Mouse (Mus musculus): ENCODE data around the gene Smim4. TPM values are rescaled to one million over a fixed set of nuclear protein-coding genes. Genes with fewer than 3 reads are reported as not detected.

Gene Smim4
- polyA plus RNA-seq, 1 experiment from 2014 or later: 127 TPM

- Histone ChIP-seq H3K4me3 (ENCODE audit: low read depth, low read length) (no peak overlapping the region), H3K27me3 (replicated peaks; ENCODE audit: control insufficient read depth, insufficient read depth, low read length) (no peaks in the 10 kb centered on the region), H3K4me2 (replicated peaks; ENCODE audit: low read depth) (no peak overlapping the region), H3K4me1 (replicated peaks; ENCODE audit: control insufficient read depth, insufficient read depth, low read length) (no peaks in the 10 kb centered on the region), H3K9me3 (ENCODE audit: control insufficient read depth) (no peaks in the 10 kb centered on the region), H3K9ac (ENCODE audit: low read depth, low read length) (no peak overlapping the region), H3K36me3 (ENCODE audit: control insufficient read depth, insufficient read depth) (no peaks in the 10 kb centered on the region; the same call in 1 of the 2 replicates), H3K27ac (ENCODE audit: low read depth, low read length) (no peak overlapping the region)
- 91% methylated on average over 11 of the region's 11 CpGs for WGBS
- ATAC-seq: no peak
- TF ChIP-seq CTCF (IDR thresholded peaks at IDR 0.05; ENCODE audit: low read depth): no peak
These were observed 16.9 kb upstream of the Smim4 start for GRCm38 (mm10) chr14:31145694-31146093.

DNA sequence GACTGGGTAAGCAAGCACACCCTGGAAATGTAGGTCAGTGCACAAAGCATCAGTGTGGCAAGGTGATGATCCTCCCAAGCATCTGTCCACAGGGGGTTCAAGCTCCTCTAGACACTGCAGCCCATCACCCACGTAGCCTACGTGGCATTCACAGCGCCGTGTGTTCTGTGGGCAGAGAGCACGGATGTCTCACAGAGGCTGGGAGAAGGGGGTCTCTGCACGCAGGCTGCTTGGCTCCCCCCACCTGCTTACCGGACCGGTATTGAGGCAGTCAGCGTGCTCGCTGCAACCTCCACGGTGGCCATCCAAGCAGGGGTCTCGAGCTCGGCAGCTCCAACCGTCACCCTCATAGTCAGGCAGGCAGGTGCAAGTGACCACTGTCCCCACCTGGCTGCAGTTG lies 12.3 kb upstream of the Smim4 start:
- 95% methylated on average over 14 of the region's 14 CpGs for WGBS
- ATAC-seq: no peak
- peaks cover 29% of the 10 kb centered on the region; the same call in 1 of the 2 replicates for H3K36me3 ChIP-seq (ENCODE audit: control insufficient read depth, insufficient read depth)
- no peak overlapping the region for H3K4me2 ChIP-seq (replicated peaks; ENCODE audit: low read depth)
- no peaks in the 10 kb centered on the region for H3K4me1 ChIP-seq (replicated peaks; ENCODE audit: control insufficient read depth, insufficient read depth, low read length)
- TF ChIP-seq CTCF (IDR thresholded peaks at IDR 0.05; ENCODE audit: low read depth): no peak
- H3K27me3 ChIP-seq (replicated peaks; ENCODE audit: control insufficient read depth, insufficient read depth, low read length): no peaks in the 10 kb centered on the region
- no peak overlapping the region for H3K9ac ChIP-seq (ENCODE audit: low read depth, low read length)
- H3K9me3 ChIP-seq (ENCODE audit: control insufficient read depth): no peaks in the 10 kb centered on the region
- H3K4me3 ChIP-seq (ENCODE audit: low read depth, low read length): no peak overlapping the region
- no peak overlapping the region for H3K27ac ChIP-seq (ENCODE audit: low read depth, low read length)

DNA sequence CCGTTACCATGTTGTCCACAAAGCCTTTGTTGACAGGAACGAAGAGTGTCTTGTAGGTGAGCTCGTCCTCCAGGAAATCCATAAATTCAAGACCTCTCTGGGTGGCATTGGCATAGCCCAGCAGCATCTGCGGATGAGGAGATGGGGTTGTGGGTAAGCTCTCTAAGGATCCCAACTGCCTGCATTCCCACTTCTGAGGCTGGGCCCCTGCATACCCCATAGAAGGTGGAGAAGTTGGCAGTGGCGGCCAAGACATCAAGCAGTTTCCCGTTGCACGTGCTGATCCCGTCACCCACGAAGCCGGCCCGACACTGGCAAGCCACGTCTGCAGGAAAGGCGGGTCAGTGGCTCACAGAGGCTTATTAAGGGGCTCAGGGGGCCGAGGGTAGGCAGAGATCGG lies 11.4 kb upstream of the Smim4 start:
- no peak overlapping the region for H3K9ac ChIP-seq (ENCODE audit: low read depth, low read length)
- H3K27ac ChIP-seq (ENCODE audit: low read depth, low read length): no peak overlapping the region
- no peak overlapping the region for H3K4me2 ChIP-seq (replicated peaks; ENCODE audit: low read depth)
- TF ChIP-seq CTCF (IDR thresholded peaks at IDR 0.05; ENCODE audit: low read depth): no peak
- 91% methylated on average over 15 of the region's 15 CpGs for WGBS
- ATAC-seq: no peak
- H3K4me1 ChIP-seq (replicated peaks; ENCODE audit: control insufficient read depth, insufficient read depth, low read length): no peaks in the 10 kb centered on the region
- no peak overlapping the region for H3K4me3 ChIP-seq (ENCODE audit: low read depth, low read length)
- peaks cover 32% of the 10 kb centered on the region; the same call in 1 of the 2 replicates for H3K36me3 ChIP-seq (ENCODE audit: control insufficient read depth, insufficient read depth)
- H3K9me3 ChIP-seq (ENCODE audit: control insufficient read depth): no peaks in the 10 kb centered on the region
- H3K27me3 ChIP-seq (replicated peaks; ENCODE audit: control insufficient read depth, insufficient read depth, low read length): no peaks in the 10 kb centered on the region

GRCm38 (mm10) chr14:31139666-31140065 lies 10.9 kb upstream of the Smim4 start:
- Histone ChIP-seq H3K4me2 (replicated peaks; ENCODE audit: low read depth) (no peak overlapping the region), H3K4me3 (ENCODE audit: low read depth, low read length) (no peak overlapping the region), H3K4me1 (replicated peaks; ENCODE audit: control insufficient read depth, insufficient read depth, low read length) (no peaks in the 10 kb centered on the region), H3K9me3 (ENCODE audit: control insufficient read depth) (no peaks in the 10 kb centered on the region), H3K27ac (ENCODE audit: low read depth, low read length) (no peak overlapping the region), H3K27me3 (replicated peaks; ENCODE audit: control insufficient read depth, insufficient read depth, low read length) (no peaks in the 10 kb centered on the region), H3K9ac (ENCODE audit: low read depth, low read length) (no peak overlapping the region), H3K36me3 (ENCODE audit: control insufficient read depth, insufficient read depth) (peaks cover 32% of the 10 kb centered on the region; the same call in 1 of the 2 replicates)
- ATAC-seq: no peak
- 88% methylated on average over 12 of the region's 12 CpGs for WGBS
- TF ChIP-seq CTCF (IDR thresholded peaks at IDR 0.05; ENCODE audit: low read depth): no peak

DNA sequence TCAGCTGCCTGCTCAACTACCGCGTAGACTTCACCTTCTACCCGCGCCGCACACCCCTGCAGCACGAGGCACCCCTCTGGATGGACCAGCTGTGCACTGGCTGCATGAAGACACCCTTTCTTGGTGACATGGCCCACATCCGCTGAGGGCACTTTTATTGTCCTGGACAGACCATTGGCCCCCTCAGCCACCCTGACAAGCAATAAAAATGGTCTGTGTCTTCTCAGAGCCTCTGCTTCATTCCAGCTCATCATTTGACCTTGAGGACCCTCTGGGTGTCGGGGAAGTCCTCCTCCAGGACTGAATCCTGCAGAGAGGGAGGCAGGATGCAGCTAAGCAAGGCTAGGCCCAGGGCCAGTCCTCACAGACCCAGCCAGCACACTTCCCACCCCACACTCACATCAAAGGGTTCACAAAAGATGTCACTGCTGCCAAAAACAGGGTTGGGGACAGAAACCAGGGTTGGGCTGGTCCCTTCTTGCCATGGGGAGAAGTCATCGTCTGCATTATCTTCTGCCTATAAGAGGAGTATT lies 10.2 kb upstream of the Smim4 start:
- no peaks in the 10 kb centered on the region for H3K9me3 ChIP-seq (ENCODE audit: control insufficient read depth)
- H3K27me3 ChIP-seq (replicated peaks; ENCODE audit: control insufficient read depth, insufficient read depth, low read length): no peaks in the 10 kb centered on the region
- WGBS: 90% methylated on average over 9 of the region's 9 CpGs
- no peak overlapping the region for H3K4me2 ChIP-seq (replicated peaks; ENCODE audit: low read depth)
- no peak for TF ChIP-seq CTCF (IDR thresholded peaks at IDR 0.05; ENCODE audit: low read depth)
- no peaks in the 10 kb centered on the region; the same call in 1 of the 2 replicates for H3K4me1 ChIP-seq (replicated peaks; ENCODE audit: control insufficient read depth, insufficient read depth, low read length)
- peaks cover 32% of the 10 kb centered on the region; the same call in 1 of the 2 replicates for H3K36me3 ChIP-seq (ENCODE audit: control insufficient read depth, insufficient read depth)
- no peak overlapping the region for H3K27ac ChIP-seq (ENCODE audit: low read depth, low read length)
- no peak overlapping the region for H3K4me3 ChIP-seq (ENCODE audit: low read depth, low read length)
- no peak overlapping the region for H3K9ac ChIP-seq (ENCODE audit: low read depth, low read length)
- ATAC-seq: no peak

GRCm38 (mm10) chr14:31138219-31138896 lies 9.6 kb upstream of the Smim4 start:
- no peaks in the 10 kb centered on the region for H3K27me3 ChIP-seq (replicated peaks; ENCODE audit: control insufficient read depth, insufficient read depth, low read length)

More at GRCm38 (mm10) chr14:31138219-31138896, 9.6 kb upstream of the Smim4 start:
- Histone ChIP-seq H3K4me3 (ENCODE audit: low read depth, low read length) (no peak overlapping the region), H3K4me2 (replicated peaks; ENCODE audit: low read depth) (no peak overlapping the region), H3K36me3 (ENCODE audit: control insufficient read depth, insufficient read depth) (peaks cover 32% of the 10 kb centered on the region; the same call in 1 of the 2 replicates), H3K27ac (ENCODE audit: low read depth, low read length) (no peak overlapping the region), H3K4me1 (replicated peaks; ENCODE audit: control insufficient read depth, insufficient read depth, low read length) (peaks cover 2% of the 10 kb centered on the region), H3K9me3 (ENCODE audit: control insufficient read depth) (no peaks in the 10 kb centered on the region), H3K9ac (ENCODE audit: low read depth, low read length) (no peak overlapping the region)
- ATAC-seq: no peak
- TF ChIP-seq CTCF (IDR thresholded peaks at IDR 0.05; ENCODE audit: low read depth): no peak
- WGBS: 91% methylated on average over 23 of the region's 35 CpGs
